Mouse (Mus musculus): ENCODE data around the gene Plcb2. TPM values are rescaled to one million over a fixed set of nuclear protein-coding genes. Genes with fewer than 3 reads are reported as not detected.

Gene Plcb2
- polyA plus RNA-seq, 1 experiment from 2014 or later = 0.03 TPM

GRCm38 (mm10) chr2:118741183-118741582 lies 12.9 kb upstream of the Plcb2 start:
- no peak for TF ChIP-seq CTCF (IDR thresholded peaks at IDR 0.05)
- peaks cover 5% of the 10 kb centered on the region for H3K27me3 ChIP-seq
- ChIA-PET POLR2A (no interaction called here), CTCF (interaction anchor here (2.0 kb wide), 1 partner anchor 18 kb away, joined by 9 read pairs; no protein-coding TSS in a partner anchor)
- ATAC-seq (no peak), DNase-seq (ENCODE audit: low read depth, low spot score) (no peak)
- in situ Hi-C loops (cut with MboI; ENCODE audit: low pct_unique_long_range_greater_than_20kb) = loop anchor here (25.0 kb wide), 1 partner anchor 254 kb away; the partner anchor contains the start of gene Srp14

GRCm38 (mm10) chr2:118740341-118740740 lies 12.1 kb upstream of the Plcb2 start:
- ChIA-PET POLR2A (no interaction called here), CTCF (no interaction called here)
- peaks cover 7% of the 10 kb centered on the region for H3K27me3 ChIP-seq
- no peak for DNase-seq (ENCODE audit: low read depth, low spot score)
- ATAC-seq = no peak
- in situ Hi-C loops (cut with MboI; ENCODE audit: low pct_unique_long_range_greater_than_20kb) = loop anchor here (25.0 kb wide), 1 partner anchor 253 kb away; the partner anchor contains the start of gene Srp14
- no peak for TF ChIP-seq CTCF (IDR thresholded peaks at IDR 0.05)

GRCm38 (mm10) chr2:118733341-118733740 lies 5.1 kb upstream of the Plcb2 start:
- ATAC-seq = no peak
- POLR2A ChIA-PET = interaction anchor here (1.3 kb wide), 1 partner anchor 28 kb away, joined by 3 read pairs; no protein-coding TSS in a partner anchor
- in situ Hi-C loops (cut with MboI; ENCODE audit: low pct_unique_long_range_greater_than_20kb) = loop anchor here (25.0 kb wide), 1 partner anchor 246 kb away; the partner anchor contains the start of gene Srp14
- TF ChIP-seq CTCF (IDR thresholded peaks at IDR 0.05) = no peak
- peaks cover 11% of the 10 kb centered on the region for H3K27me3 ChIP-seq
- CTCF ChIA-PET = interaction anchor here (0.8 to 1.4 kb wide), 5 partner anchors 10 to 150 kb away, joined by 3 to 5 read pairs (median 4); partner anchors contain the start of gene Ankrd63
- no peak for DNase-seq (ENCODE audit: low read depth, low spot score)

- ATAC-seq = no peak
- ChIA-PET POLR2A (no interaction called here), CTCF (interaction anchor here (1.7 to 2.3 kb wide), 2 partner anchors 28 to 36 kb away, joined by 4 to 9 read pairs; partner anchors contain the start of gene Ankrd63)
- H3K27me3 ChIP-seq = peaks cover 14% of the 10 kb centered on the region
- DNase-seq (ENCODE audit: low read depth, low spot score) = no peak
- in situ Hi-C loops (cut with MboI; ENCODE audit: low pct_unique_long_range_greater_than_20kb) = loop anchor here (25.0 kb wide), 1 partner anchor 245 kb away; the partner anchor contains the start of gene Srp14
- no peak for TF ChIP-seq CTCF (IDR thresholded peaks at IDR 0.05)
These were observed 3.7 kb upstream of the Plcb2 start for GRCm38 (mm10) chr2:118731981-118732380.

- ChIA-PET POLR2A (interaction anchor here (0.5 to 1.5 kb wide), 3 partner anchors 45 to 165 kb away, joined by 3 read pairs; no protein-coding TSS in a partner anchor), CTCF (interaction anchor here (0.8 to 3.8 kb wide), 13 partner anchors 18 to 147 kb away, joined by 3 to 21 read pairs (median 6); partner anchors contain the start of gene Ankrd63)
- in situ Hi-C loops (cut with MboI; ENCODE audit: low pct_unique_long_range_greater_than_20kb) = loop anchor here (25.0 kb wide), 1 partner anchor 243 kb away; the partner anchor contains the start of gene Srp14
- TF ChIP-seq CTCF (IDR thresholded peaks at IDR 0.05) = peak; percentile 87
- DNase-seq (ENCODE audit: low read depth, low spot score) (no peak), ATAC-seq (peak; percentile 17)
- H3K27me3 ChIP-seq = peaks cover 13% of the 10 kb centered on the region
These were observed 2.3 kb upstream of the Plcb2 start for GRCm38 (mm10) chr2:118730622-118730915.

- no peak for ATAC-seq
- TF ChIP-seq CTCF (IDR thresholded peaks at IDR 0.05) = no peak
- no peak for DNase-seq (ENCODE audit: low read depth, low spot score)
- CTCF ChIA-PET = interaction anchor here (0.7 to 3.8 kb wide), 15 partner anchors 17 to 244 kb away, joined by 3 to 21 read pairs (median 5); partner anchors contain the start of gene Ankrd63
- in situ Hi-C loops (cut with MboI; ENCODE audit: low pct_unique_long_range_greater_than_20kb) = loop anchor here (5.0 to 25.0 kb wide), 2 partner anchors 93 to 243 kb away; partner anchors contain the start of gene Srp14
- POLR2A ChIA-PET = interaction anchor here (1.2 to 1.6 kb wide), 3 partner anchors 45 to 108 kb away, joined by 3 read pairs; no protein-coding TSS in a partner anchor
- H3K27me3 ChIP-seq = peaks cover 12% of the 10 kb centered on the region
These were observed 1.8 kb upstream of the Plcb2 start for GRCm38 (mm10) chr2:118729816-118730621.

- peaks cover 11% of the 10 kb centered on the region for H3K27me3 ChIP-seq
- no peak for DNase-seq (ENCODE audit: low read depth, low spot score)
- ChIA-PET POLR2A (interaction anchor here (1.2 to 1.6 kb wide), 3 partner anchors 46 to 107 kb away, joined by 3 read pairs; no protein-coding TSS in a partner anchor), CTCF (interaction anchor here (0.9 to 3.8 kb wide), 6 partner anchors 13 to 243 kb away, joined by 3 to 21 read pairs (median 8); no protein-coding TSS in a partner anchor)
- ATAC-seq = no peak
- no peak for TF ChIP-seq CTCF (IDR thresholded peaks at IDR 0.05)
- in situ Hi-C loops (cut with MboI; ENCODE audit: low pct_unique_long_range_greater_than_20kb) = loop anchor here (5.0 to 25.0 kb wide), 2 partner anchors 92 to 242 kb away; partner anchors contain the start of gene Srp14
These were observed 956 bp upstream of the Plcb2 start for GRCm38 (mm10) chr2:118729194-118729593.

GRCm38 (mm10) chr2:118727911-118728310 lies 327 bp downstream of the Plcb2 start:
- TF ChIP-seq CTCF (IDR thresholded peaks at IDR 0.05) = no peak
- POLR2A ChIA-PET = no interaction called here
- peaks cover 19% of the 10 kb centered on the region for H3K27me3 ChIP-seq
- in situ Hi-C loops (cut with MboI; ENCODE audit: low pct_unique_long_range_greater_than_20kb) = loop anchor here (5.0 to 25.0 kb wide), 2 partner anchors 91 to 241 kb away; partner anchors contain the start of gene Srp14
- CTCF ChIA-PET = interaction anchor here (0.9 to 3.8 kb wide), 2 partner anchors 28 to 30 kb away, joined by 3 to 15 read pairs; no protein-coding TSS in a partner anchor
- no peak for ATAC-seq
- DNase-seq (ENCODE audit: low read depth, low spot score) = no peak

GRCm38 (mm10) chr2:118726873-118727272 lies 1.4 kb downstream of the Plcb2 start:
- POLR2A ChIA-PET = no interaction called here
- DNase-seq (ENCODE audit: low read depth, low spot score) = no peak
- CTCF ChIA-PET = no interaction called here
- peaks cover 16% of the 10 kb centered on the region for H3K27me3 ChIP-seq
- no peak for ATAC-seq
- in situ Hi-C loops (cut with MboI; ENCODE audit: low pct_unique_long_range_greater_than_20kb) = loop anchor here (5.0 to 25.0 kb wide), 2 partner anchors 90 to 240 kb away; partner anchors contain the start of gene Srp14
- no peak for TF ChIP-seq CTCF (IDR thresholded peaks at IDR 0.05)

GRCm38 (mm10) chr2:118725511-118725910 lies 2.7 kb downstream of the Plcb2 start:
- in situ Hi-C loops (cut with MboI; ENCODE audit: low pct_unique_long_range_greater_than_20kb) = loop anchor here (5.0 to 25.0 kb wide), 2 partner anchors 88 to 238 kb away; partner anchors contain the start of gene Srp14
- peaks cover 16% of the 10 kb centered on the region for H3K27me3 ChIP-seq
- DNase-seq (ENCODE audit: low read depth, low spot score) = no peak
- CTCF ChIA-PET = interaction anchor here (0.8 to 1.3 kb wide), 2 partner anchors 15 to 88 kb away, joined by 3 to 4 read pairs; no protein-coding TSS in a partner anchor
- no peak for TF ChIP-seq CTCF (IDR thresholded peaks at IDR 0.05)
- POLR2A ChIA-PET = no interaction called here
- no peak for ATAC-seq
